Mouse (Mus musculus): Measurements from ENCODE around the gene Unc50.

DNA sequence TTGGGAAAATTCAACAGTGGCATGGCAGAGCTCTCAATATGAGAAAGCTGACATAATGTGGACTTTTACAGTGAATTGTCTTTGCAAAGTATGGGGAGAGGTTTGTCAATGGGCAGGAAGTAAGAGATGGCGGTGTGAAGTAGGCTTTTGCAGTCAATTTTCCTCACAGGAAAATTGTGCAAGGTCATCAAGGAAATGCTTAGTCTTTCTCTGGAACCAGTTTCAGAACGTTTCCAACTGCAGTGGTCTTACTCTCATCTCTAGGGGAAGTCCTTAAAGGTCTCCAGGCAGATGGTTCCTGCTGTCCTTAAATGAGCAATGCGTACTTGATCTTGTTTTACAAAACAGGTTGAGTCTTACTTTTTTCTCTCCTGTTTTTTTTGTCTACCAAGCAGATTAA, 57.1 kb downstream of the Unc50 start:
- TF ChIP-seq ZNF384 (IDR thresholded peaks at IDR 0.05; ENCODE audit: low read depth, low read length) = no peak
- TF ChIP-seq ZC3H11A (IDR thresholded peaks at IDR 0.05; ENCODE audit: borderline replicate concordance, low read depth, low read length) = no peak
- no peak for TF ChIP-seq CHD2 (IDR thresholded peaks at IDR 0.05; ENCODE audit: low read depth, low read length)
- no peak for TF ChIP-seq HCFC1 (IDR thresholded peaks at IDR 0.05; ENCODE audit: borderline replicate concordance, insufficient read depth, low read length)
- no peak for TF ChIP-seq MAFK (IDR thresholded peaks at IDR 0.05; ENCODE audit: insufficient read depth, low read depth, low read length)

Data from ES-E14 (cell line).